Mouse (Mus musculus) T-helper 17 cell (primary cell): ENCODE measurements around the gene Cracr2b.

Source experiments
- in situ Hi-C, 2 experiments: fragments of 300-600 bp; cut with MboI, MseI; formaldehyde crosslinking; loops; 1 replicate in 1 of 2; 2 replicates in 1 of 2; pipeline ENCODE4 v1.15.1; 2025; ENCODE audit warnings: high pct_unique_total_duplicates in 2 of 2

Gene Cracr2b

DNA sequence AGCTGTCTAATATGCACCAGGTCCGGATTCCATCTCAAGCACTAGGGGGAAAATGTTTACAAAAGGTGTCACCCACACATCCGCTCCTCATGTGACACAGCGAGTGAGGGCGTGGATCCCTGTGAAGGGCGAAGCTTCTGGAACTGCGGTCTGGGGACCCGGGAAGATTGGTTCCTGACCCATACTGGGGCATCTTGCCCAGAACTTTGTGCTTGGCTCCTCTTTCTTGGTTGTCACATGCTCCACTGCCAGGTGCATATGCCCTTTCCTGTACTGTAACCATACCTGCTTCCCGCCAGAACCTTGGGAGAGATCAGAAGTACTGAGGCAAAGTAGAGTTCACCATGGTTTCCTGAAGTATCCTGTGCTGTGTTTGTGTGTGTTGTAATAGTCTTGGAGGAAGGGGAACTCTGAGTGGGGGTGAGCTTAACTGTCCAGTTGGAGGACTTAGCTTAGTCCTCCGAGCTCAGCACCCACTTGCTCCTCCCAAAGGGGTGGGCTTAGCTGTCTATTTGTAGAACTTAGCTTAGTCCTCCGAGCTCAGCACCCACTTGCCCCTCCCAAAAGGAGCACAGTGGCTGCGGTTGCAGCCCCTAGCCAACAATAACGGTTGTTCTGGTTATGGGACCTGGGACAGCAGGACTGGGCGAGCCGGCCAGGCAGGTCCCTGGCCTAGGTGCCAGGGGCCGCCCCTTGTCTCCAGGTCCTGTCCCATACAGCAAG lies at the start of gene Cracr2b:
Cracr2b (plus strand) TSS at position 704 of the 723 bp plus-strand sequence.
- in situ Hi-C loops: no loop called here

GRCm38 (mm10) chr7:141411667-141412066 lies 49.2 kb upstream of the Cracr2b start:
- in situ Hi-C loops: loop anchor here in 1 of 2 experiments (5.0 kb wide), 1 partner anchor 46 kb away; the partner anchor contains the start of gene Pnpla2

GRCm38 (mm10) chr7:141413331-141413730 lies 47.6 kb upstream of the Cracr2b start:
- in situ Hi-C loops: loop anchor here in 1 of 2 experiments (5.0 kb wide), 1 partner anchor 44 kb away; the partner anchor contains the start of gene Pnpla2

DNA sequence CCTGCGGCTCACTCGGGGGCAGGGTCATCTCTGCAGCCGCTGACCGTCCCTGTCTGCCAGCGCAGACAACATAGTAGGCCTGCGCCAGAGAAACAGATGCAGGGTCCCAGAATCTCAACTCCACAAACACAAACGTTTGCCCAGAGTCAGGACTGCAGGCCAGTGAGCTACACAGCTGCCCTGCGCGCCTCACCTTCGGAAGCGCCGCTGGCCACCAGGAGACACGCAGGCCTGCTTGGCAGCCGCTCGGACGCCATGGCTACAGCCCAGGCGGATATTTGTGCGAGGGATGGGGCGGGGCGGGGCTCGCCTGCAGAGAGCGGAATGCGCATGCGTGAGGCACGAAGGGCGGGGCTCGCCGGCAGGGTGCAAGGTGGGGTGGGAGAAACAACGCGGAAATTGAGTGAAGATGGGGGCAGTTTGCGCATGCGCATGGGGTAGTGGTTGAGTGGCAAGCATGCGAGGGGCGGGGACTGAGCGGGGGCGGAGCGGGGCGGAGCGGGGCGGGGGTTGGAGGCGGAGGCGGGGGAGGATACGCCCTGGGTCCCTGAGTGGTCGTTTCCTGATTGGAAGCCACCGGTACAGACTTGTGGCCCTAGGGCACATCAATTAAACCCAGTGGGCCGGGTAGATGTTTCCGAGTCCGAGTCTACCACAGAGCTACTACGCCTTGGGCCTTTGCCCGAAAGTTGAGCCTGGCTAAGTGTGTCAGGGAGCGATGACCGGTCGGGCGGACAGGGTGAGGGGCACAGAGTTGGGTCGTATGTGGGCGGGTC lies 46.9 kb upstream of the Cracr2b start, which contains the start of gene Gatd1:
Gatd1 (minus strand) TSS at position 328 of the 776 bp plus-strand sequence.
- in situ Hi-C loops: loop anchor here in 1 of 2 experiments (5.0 kb wide), 1 partner anchor 43 kb away; the partner anchor contains the start of gene Pnpla2

DNA sequence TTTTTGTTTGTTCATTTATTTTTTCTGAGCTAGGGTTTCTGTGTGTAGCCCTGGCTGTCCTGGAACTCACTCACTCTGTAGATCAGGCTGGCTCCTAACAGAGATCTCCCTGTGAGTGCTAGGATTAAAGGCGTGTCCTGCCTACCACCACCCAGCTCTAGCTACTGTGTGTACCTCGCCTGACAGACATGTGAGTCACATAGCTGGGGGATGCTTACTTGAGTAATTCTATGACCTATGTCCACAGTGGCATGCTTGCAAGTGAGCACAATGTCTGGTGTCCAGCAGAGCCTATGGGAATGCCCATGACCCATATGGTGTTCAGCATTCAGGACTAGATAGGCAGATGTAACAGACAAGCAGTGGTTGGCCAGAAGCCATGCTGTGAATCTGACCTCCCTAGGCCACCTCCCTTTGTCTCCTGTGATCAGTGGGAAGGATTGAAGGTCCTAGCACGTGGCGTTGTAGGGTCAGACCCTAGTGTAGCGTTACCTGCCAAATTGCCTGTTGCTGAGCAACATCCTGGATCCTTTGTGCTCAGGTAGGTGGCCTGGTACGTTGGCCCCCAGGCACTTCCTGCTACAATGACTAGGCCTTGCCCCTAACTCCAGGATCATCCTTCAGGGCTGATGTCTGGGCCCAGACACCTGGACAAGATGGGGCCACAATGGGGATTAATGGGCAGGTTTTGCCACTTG lies 44.6 kb upstream of the Cracr2b start:
- in situ Hi-C loops: no loop called here

DNA sequence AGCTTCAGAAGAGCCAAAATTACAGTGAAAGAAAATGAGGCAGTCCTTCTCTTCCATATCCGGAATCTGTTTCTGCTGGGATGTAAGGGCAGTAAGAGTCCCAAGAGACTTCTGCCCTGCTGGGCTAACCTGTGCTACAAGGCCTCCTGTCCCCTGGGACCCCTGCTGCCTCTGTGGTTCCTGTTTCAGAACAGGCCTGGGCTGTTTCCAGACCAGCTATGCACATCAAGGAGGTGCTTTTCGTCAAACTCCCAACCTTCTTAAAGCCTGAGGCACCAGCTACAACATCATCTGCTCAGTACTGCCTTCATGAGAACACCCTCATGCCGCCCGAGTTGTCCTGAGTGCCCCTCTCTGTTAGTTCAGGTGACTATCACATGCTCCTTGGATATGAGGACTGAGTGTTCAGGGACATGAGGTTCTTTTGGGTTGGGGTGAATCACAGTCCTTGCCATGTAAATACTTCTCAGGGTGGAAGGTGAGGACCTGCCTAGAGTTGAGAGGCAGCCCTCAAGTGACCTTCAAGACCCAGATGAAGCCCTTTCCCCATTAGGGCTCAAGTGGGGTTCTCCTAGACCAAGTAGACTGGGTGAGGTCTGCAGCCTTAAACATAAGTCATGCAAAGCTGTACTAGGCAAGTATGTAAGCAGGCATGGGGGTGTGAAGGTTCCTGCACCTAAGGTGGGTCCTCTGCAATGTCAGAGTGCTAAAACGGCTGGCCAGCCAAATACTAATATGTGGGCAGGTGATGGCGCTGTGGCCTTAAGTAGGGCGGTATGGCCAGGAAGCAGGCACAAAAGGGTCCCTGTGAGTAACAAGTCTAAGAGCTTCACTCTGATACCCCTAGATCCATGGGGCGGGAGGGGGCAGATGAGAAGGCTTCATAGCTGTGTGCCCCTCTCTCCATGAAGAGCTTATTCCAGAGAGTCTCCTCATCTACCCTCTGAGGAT lies 42.9 kb upstream of the Cracr2b start:
- in situ Hi-C loops: no loop called here

- in situ Hi-C loops: no loop called here
These were observed 41.9 kb upstream of the Cracr2b start for GRCm38 (mm10) chr7:141418970-141419369.

GRCm38 (mm10) chr7:141420030-141420702 lies 40.7 kb upstream of the Cracr2b start:
- in situ Hi-C loops: no loop called here

GRCm38 (mm10) chr7:141423811-141424210 lies 37.1 kb upstream of the Cracr2b start:
- in situ Hi-C loops: no loop called here

- in situ Hi-C loops: no loop called here
These were observed 33.8 kb upstream of the Cracr2b start for GRCm38 (mm10) chr7:141426948-141427730.

DNA sequence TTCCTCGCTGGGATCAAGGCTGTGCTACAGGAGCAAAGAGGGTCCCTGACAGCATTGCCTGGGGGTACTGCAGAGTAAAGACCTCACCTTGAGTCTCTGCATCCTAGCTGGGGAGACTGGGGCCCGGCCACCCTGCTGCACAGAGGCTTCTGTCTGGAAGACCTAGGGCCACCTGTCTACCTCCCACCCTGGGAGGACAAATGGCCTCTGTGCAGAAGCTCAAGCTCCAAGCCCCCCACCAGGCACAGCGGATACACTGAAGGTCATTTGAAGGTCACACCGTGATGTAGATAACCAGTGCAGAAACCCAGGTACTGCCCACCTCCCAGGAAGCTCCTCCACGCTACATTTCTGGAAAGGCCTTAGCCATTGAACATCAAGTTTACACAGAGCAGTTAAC lies 32.2 kb upstream of the Cracr2b start:
- in situ Hi-C loops: no loop called here

DNA sequence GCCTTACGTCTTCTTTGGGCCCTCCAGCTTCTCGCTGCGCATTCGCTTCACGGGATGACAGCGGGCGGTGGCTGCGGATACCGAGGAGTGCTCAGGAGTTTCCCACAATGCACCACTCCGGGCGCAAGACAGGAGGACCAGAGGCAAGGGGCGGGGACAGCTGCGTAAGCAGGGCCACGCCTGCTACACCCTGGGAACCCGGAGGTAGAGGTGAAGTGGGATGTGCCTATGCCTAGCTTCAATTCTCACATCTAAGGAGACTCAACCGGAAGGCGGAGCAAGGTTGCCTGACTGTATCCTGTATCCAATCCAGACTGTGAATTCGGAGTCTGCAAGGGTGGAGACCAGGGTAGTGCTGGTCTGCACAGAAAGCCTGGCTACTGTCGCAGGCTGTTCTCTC lies 31.6 kb upstream of the Cracr2b start, which contains the start of gene Cend1:
Cend1 (minus strand) TSS at position 182 of the 400 bp plus-strand sequence.
- in situ Hi-C loops: no loop called here

- in situ Hi-C loops: no loop called here
These were observed 30.9 kb upstream of the Cracr2b start for GRCm38 (mm10) chr7:141429840-141430584.

DNA sequence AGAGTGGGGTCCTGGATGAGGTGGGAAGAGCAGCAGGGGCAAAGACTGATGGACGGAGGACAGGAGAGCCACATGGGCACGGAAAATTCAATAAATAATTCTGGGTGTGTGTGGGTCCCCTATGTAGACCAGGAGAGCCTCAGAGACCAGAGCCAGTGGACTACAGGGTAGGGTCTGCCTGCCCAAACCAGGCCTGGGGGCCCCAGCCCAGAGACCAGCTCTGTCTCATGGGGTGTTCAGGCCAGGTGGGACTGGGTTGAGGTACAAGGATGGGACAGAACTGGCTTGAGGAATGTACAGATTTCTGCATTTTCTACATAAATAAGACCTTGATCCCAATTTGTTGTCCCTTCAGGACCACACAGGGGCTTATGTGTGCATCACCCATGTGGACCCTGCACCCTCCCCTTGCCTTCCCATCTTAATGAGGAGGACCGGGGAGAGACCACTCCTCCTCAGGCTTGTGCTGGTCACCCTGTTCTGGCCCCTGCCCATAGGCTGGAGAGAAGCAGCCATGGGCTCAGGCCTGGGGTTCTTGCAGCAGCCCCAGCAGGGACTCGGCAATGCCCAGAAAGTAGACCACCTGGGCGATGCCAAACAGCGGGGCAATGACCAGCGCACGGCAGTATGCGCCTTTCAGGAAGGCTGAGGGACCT lies 30.2 kb upstream of the Cracr2b start:
- in situ Hi-C loops: no loop called here

DNA sequence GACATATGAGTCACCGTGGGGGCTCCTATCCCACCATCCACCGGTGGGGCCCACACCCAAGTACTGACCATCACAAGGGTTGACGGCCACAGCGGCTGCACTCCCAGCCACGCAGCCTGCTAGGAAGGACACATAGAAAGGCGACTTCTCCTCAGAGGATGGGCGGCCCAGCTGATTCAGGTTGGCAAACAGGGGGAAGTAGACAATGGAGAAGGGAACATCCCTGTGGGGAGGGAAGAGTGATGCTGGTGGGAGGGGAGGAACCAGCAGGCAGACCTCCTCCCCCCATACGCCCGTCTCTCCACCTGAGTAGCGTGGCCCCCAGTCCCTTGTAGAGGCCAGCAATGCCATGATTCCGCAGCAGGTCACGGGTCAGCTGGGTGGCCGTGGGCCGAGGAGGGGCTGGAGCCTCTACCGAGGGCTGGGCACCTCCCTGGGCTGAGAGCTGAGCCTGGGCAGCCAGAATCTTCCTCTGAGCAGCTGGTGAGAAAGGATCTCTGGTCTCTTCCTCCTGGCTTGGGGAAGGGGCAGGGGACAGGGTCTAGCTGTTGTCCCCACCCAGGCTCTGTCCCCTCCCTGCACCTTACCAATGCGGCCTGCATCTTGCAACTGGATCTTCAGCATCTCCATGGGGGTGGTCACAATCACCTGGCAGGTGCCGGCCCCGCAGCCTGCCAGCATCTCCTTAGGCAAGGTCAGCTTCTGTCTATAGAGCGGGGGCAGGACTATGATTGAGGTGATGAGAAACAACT lies 29.3 kb upstream of the Cracr2b start:
- in situ Hi-C loops: no loop called here

GRCm38 (mm10) chr7:141432186-141432611 lies 28.7 kb upstream of the Cracr2b start:
- in situ Hi-C loops: no loop called here
